Mouse (Mus musculus): ENCODE results near the gene Frrs1. TPM values are rescaled to one million over a fixed set of nuclear protein-coding genes. Genes with fewer than 3 reads are reported as not detected.
"Not testable (repeated sequence)": the region's sequence is repeated elsewhere in the genome, so short reads cannot be mapped to it uniquely, and the experiment has no call there.

Frrs1 gene
- polyA plus RNA-seq (2014; fragmentation: Nextera tagmentation; extraction: Ambion mirVana): 11.3 and 12.2 TPM in 2 replicates

GRCm38 (mm10) chr3:116858941-116859685 is at the start of gene Frrs1:
Frrs1 (plus strand) TSS chr3:116859464.
- H3K4me3 ChIP-seq (ENCODE audit: low read depth, low read length): no peak within 1 kb of the TSS
- H3K4me2 ChIP-seq (ENCODE audit: low read depth, low read length, severe bottlenecking): no peak within 1 kb of the TSS
- no peak within 1 kb of the TSS for H3K27ac ChIP-seq (ENCODE audit: low read depth, low read length)
- no peak for ATAC-seq (replicated peaks; ENCODE audit: low FRiP score)
- H3K36me3 ChIP-seq (ENCODE audit: control insufficient read depth, insufficient read depth, low read length): no peaks in the 10 kb centered on the region
- no peaks in the 10 kb centered on the region for H3K9me3 ChIP-seq (ENCODE audit: control insufficient read depth, low read length)
- no peaks in the 10 kb centered on the region for H3K27me3 ChIP-seq (ENCODE audit: control insufficient read depth, insufficient read depth, low read length)
- H3K4me1 ChIP-seq (replicated peaks; ENCODE audit: control insufficient read depth, insufficient read depth, low read length): no peaks in the 10 kb centered on the region; the same call in 1 of the 2 replicates
- 86% methylated on average over 9 of the region's 9 CpGs for WGBS
- H3K9ac ChIP-seq (ENCODE audit: low read length): no peak within 1 kb of the TSS
- DNase-seq (ENCODE audit: low spot score): no peak

GRCm38 (mm10) chr3:116810351-116810750 is 48.9 kb upstream of the Frrs1 start:
- not testable (repeated sequence) for ATAC-seq (replicated peaks; ENCODE audit: low FRiP score)

GRCm38 (mm10) chr3:116812946-116813345 is 46.3 kb upstream of the Frrs1 start:
- DNase-seq (ENCODE audit: low spot score): no peak
- no peak for ATAC-seq (replicated peaks; ENCODE audit: low FRiP score)
- H3K36me3 ChIP-seq (ENCODE audit: control insufficient read depth, insufficient read depth, low read length): no peaks in the 10 kb centered on the region
- H3K4me3 ChIP-seq (ENCODE audit: low read depth, low read length): no peak overlapping the region
- H3K9me3 ChIP-seq (ENCODE audit: control insufficient read depth, low read length): no peaks in the 10 kb centered on the region
- WGBS: 91% methylated on average over 2 of the region's 2 CpGs
- no peaks in the 10 kb centered on the region for H3K4me1 ChIP-seq (replicated peaks; ENCODE audit: control insufficient read depth, insufficient read depth, low read length)
- H3K27ac ChIP-seq (ENCODE audit: low read depth, low read length): no peak overlapping the region
- H3K27me3 ChIP-seq (ENCODE audit: control insufficient read depth, insufficient read depth, low read length): no peaks in the 10 kb centered on the region
- H3K4me2 ChIP-seq (ENCODE audit: low read depth, low read length, severe bottlenecking): no peak overlapping the region
- H3K9ac ChIP-seq (ENCODE audit: low read length): no peak overlapping the region

More at GRCm38 (mm10) chr3:116810351-116810750, 48.9 kb upstream of the Frrs1 start:
- H3K4me3 ChIP-seq (ENCODE audit: low read depth, low read length); H3K36me3 ChIP-seq (ENCODE audit: control insufficient read depth, insufficient read depth, low read length); H3K27ac ChIP-seq (ENCODE audit: low read depth, low read length); H3K4me1 ChIP-seq (replicated peaks; ENCODE audit: control insufficient read depth, insufficient read depth, low read length); H3K9me3 ChIP-seq (ENCODE audit: control insufficient read depth, low read length); H3K4me2 ChIP-seq (ENCODE audit: low read depth, low read length, severe bottlenecking); DNase-seq (ENCODE audit: low spot score); H3K27me3 ChIP-seq (ENCODE audit: control insufficient read depth, insufficient read depth, low read length); H3K9ac ChIP-seq (ENCODE audit: low read length): not testable (repeated sequence)
- WGBS: 81% methylated on average over 6 of the region's 6 CpGs

GRCm38 (mm10) chr3:116815305-116815797 is 43.9 kb upstream of the Frrs1 start:
- Histone ChIP-seq H3K4me1 (replicated peaks; ENCODE audit: control insufficient read depth, insufficient read depth, low read length) (no peaks in the 10 kb centered on the region), H3K4me2 (ENCODE audit: low read depth, low read length, severe bottlenecking) (no peak overlapping the region), H3K4me3 (ENCODE audit: low read depth, low read length) (no peak overlapping the region), H3K27ac (ENCODE audit: low read depth, low read length) (no peak overlapping the region), H3K9me3 (ENCODE audit: control insufficient read depth, low read length) (no peaks in the 10 kb centered on the region), H3K9ac (ENCODE audit: low read length) (no peak overlapping the region), H3K36me3 (ENCODE audit: control insufficient read depth, insufficient read depth, low read length) (no peaks in the 10 kb centered on the region), H3K27me3 (ENCODE audit: control insufficient read depth, insufficient read depth, low read length) (no peaks in the 10 kb centered on the region)
- 81% methylated on average over 6 of the region's 6 CpGs for WGBS
- DNase-seq (ENCODE audit: low spot score): no peak
- ATAC-seq (replicated peaks; ENCODE audit: low FRiP score): no peak

- H3K27me3 ChIP-seq (ENCODE audit: control insufficient read depth, insufficient read depth, low read length): no peaks in the 10 kb centered on the region
- no peak overlapping the region for H3K9ac ChIP-seq (ENCODE audit: low read length)
- ATAC-seq (replicated peaks; ENCODE audit: low FRiP score): no peak
- no peak overlapping the region for H3K27ac ChIP-seq (ENCODE audit: low read depth, low read length)
- no peaks in the 10 kb centered on the region for H3K9me3 ChIP-seq (ENCODE audit: control insufficient read depth, low read length)
- no peaks in the 10 kb centered on the region for H3K4me1 ChIP-seq (replicated peaks; ENCODE audit: control insufficient read depth, insufficient read depth, low read length)
- WGBS: 73% methylated on average over 4 of the region's 4 CpGs
- H3K4me2 ChIP-seq (ENCODE audit: low read depth, low read length, severe bottlenecking): no peak overlapping the region
- no peaks in the 10 kb centered on the region for H3K36me3 ChIP-seq (ENCODE audit: control insufficient read depth, insufficient read depth, low read length)
- DNase-seq (ENCODE audit: low spot score): no peak
- no peak overlapping the region for H3K4me3 ChIP-seq (ENCODE audit: low read depth, low read length)
Observed at GRCm38 (mm10) chr3:116815916-116816315, 43.3 kb upstream of the Frrs1 start.

GRCm38 (mm10) chr3:116816674-116817215 is 42.5 kb upstream of the Frrs1 start:
- H3K9me3 ChIP-seq (ENCODE audit: control insufficient read depth, low read length): no peaks in the 10 kb centered on the region
- H3K9ac ChIP-seq (ENCODE audit: low read length): no peak overlapping the region
- ATAC-seq (replicated peaks; ENCODE audit: low FRiP score): no peak
- H3K4me1 ChIP-seq (replicated peaks; ENCODE audit: control insufficient read depth, insufficient read depth, low read length): no peaks in the 10 kb centered on the region
- no peak for DNase-seq (ENCODE audit: low spot score)
- no peaks in the 10 kb centered on the region for H3K36me3 ChIP-seq (ENCODE audit: control insufficient read depth, insufficient read depth, low read length)
- no peak overlapping the region for H3K4me2 ChIP-seq (ENCODE audit: low read depth, low read length, severe bottlenecking)
- WGBS: 87% methylated on average over 3 of the region's 3 CpGs
- H3K27me3 ChIP-seq (ENCODE audit: control insufficient read depth, insufficient read depth, low read length): no peaks in the 10 kb centered on the region
- no peak overlapping the region for H3K4me3 ChIP-seq (ENCODE audit: low read depth, low read length)
- no peak overlapping the region for H3K27ac ChIP-seq (ENCODE audit: low read depth, low read length)

GRCm38 (mm10) chr3:116817231-116817630 is 42.0 kb upstream of the Frrs1 start:
- H3K4me1 ChIP-seq (replicated peaks; ENCODE audit: control insufficient read depth, insufficient read depth, low read length): no peaks in the 10 kb centered on the region
- no peaks in the 10 kb centered on the region for H3K9me3 ChIP-seq (ENCODE audit: control insufficient read depth, low read length)
- H3K36me3 ChIP-seq (ENCODE audit: control insufficient read depth, insufficient read depth, low read length): no peaks in the 10 kb centered on the region
- no peak overlapping the region for H3K4me3 ChIP-seq (ENCODE audit: low read depth, low read length)
- H3K27ac ChIP-seq (ENCODE audit: low read depth, low read length): no peak overlapping the region
- H3K4me2 ChIP-seq (ENCODE audit: low read depth, low read length, severe bottlenecking): no peak overlapping the region
- H3K9ac ChIP-seq (ENCODE audit: low read length): no peak overlapping the region
- DNase-seq (ENCODE audit: low spot score): no peak
- ATAC-seq (replicated peaks; ENCODE audit: low FRiP score): no peak
- no peaks in the 10 kb centered on the region for H3K27me3 ChIP-seq (ENCODE audit: control insufficient read depth, insufficient read depth, low read length)
- WGBS: 97% methylated on average over 6 of the region's 7 CpGs

- 78% methylated on average over 4 of the region's 4 CpGs for WGBS
- no peaks in the 10 kb centered on the region for H3K9me3 ChIP-seq (ENCODE audit: control insufficient read depth, low read length)
- H3K4me3 ChIP-seq (ENCODE audit: low read depth, low read length): no peak overlapping the region
- H3K9ac ChIP-seq (ENCODE audit: low read length): no peak overlapping the region
- no peaks in the 10 kb centered on the region for H3K27me3 ChIP-seq (ENCODE audit: control insufficient read depth, insufficient read depth, low read length)
- H3K27ac ChIP-seq (ENCODE audit: low read depth, low read length): no peak overlapping the region
- H3K4me1 ChIP-seq (replicated peaks; ENCODE audit: control insufficient read depth, insufficient read depth, low read length): no peaks in the 10 kb centered on the region
- DNase-seq (ENCODE audit: low spot score): no peak
- H3K4me2 ChIP-seq (ENCODE audit: low read depth, low read length, severe bottlenecking): no peak overlapping the region
- H3K36me3 ChIP-seq (ENCODE audit: control insufficient read depth, insufficient read depth, low read length): no peaks in the 10 kb centered on the region
- no peak for ATAC-seq (replicated peaks; ENCODE audit: low FRiP score)
Observed at GRCm38 (mm10) chr3:116826471-116827215, 32.6 kb upstream of the Frrs1 start.

All from forebrain, embryonic 11.5 days (tissue).